In the genomic region with DNA sequence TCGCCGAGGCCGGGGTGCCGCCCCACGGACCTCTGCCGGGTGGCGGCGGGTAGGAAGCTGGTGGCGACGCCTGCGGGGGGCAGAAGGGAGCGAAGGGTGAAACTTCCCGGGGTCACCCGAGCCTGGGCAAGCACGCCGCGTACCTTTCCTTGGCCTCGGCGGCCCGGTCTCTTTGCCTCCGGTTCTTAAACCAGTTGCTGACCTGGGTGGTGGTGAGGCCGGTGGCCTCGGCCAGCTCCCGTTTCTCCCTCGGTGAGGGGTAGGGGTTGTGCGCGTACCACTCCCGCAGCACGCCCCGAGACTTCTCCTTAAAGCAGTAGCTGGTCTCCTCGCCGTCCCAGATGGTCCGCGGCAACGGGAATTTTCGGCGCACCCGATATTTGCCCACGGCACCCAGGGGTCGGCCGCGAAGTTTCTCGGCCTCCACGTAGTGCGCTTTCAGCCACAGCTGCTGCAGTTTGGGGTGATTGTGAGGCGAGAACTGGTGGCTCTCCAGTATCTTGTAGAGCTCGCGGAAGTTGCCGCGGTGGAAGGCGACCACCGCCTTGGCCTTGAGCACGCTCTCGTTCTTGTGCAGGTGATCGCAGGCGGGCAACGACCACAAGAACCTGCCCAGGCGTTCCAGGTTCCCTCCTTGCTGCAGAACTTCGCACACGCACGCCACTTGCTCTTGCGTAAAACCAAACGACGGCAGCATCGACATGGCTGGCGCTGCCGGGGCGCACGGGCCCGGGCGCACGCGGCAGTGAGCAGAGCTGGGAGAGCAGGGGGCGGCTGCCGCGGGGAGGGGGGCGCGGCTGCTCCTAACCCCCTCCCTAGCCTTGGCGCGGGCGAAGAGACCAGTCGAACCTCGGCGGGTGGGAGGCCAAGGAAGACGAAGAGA, we compare ENCODE assay signal across 7 mouse cellular contexts. TPM values are rescaled to one million over a fixed set of nuclear protein-coding genes. Genes with fewer than 3 reads are reported as not detected.
DNase-seq lines count a peak whose midpoint lies in the region; ATAC-seq and TF ChIP-seq lines count a peak whose summit lies in the region.

No protein-coding gene starts in this region.

- DNase-seq in thymus, postnatal 14 days: peak; percentile 39
- no peak for DNase-seq in thymus, postnatal 25 days
- peak; percentile 61 for DNase-seq in embryonic facial prominence, embryonic 10.5 days (ENCODE audit: low spot score)
- DNase-seq in heart, postnatal 0 days (ENCODE audit: low spot score): peak; percentile 9
- DNase-seq in liver, embryonic 13.5 days: no peak
- no peak for DNase-seq in frontal cortex, postnatal 10 days (ENCODE audit: low spot score in 2 of 2)

- H3K4me1 ChIP-seq in embryonic facial prominence, embryonic 10.5 days: peaks cover 87% of the 10 kb centered on the region
- peaks cover 4% of the 10 kb centered on the region; the same call in 1 of the 2 replicates for H3K4me1 ChIP-seq in heart, postnatal 0 days (ENCODE audit: control insufficient read depth, insufficient read depth)
- H3K4me1 ChIP-seq in liver, embryonic 13.5 days (replicated peaks): peaks cover 23% of the 10 kb centered on the region

- WGBS in embryonic facial prominence, embryonic 10.5 days: under 1% methylated on average over 85 of the region's 85 CpGs
- under 1% methylated on average over 84 of the region's 85 CpGs for WGBS in heart, postnatal 0 days
- 1% methylated on average over 85 of the region's 85 CpGs for WGBS in liver, embryonic 13.5 days (ENCODE audit: insufficient replicate concordance)

- H3K9me3 ChIP-seq in embryonic facial prominence, embryonic 10.5 days: no peaks in the 10 kb centered on the region
- H3K9me3 ChIP-seq in heart, postnatal 0 days (replicated peaks; ENCODE audit: control insufficient read depth, low read length): no peaks in the 10 kb centered on the region
- H3K9me3 ChIP-seq in liver, embryonic 13.5 days (replicated peaks): no peaks in the 10 kb centered on the region

- TF ChIP-seq CTCF in heart, postnatal 0 days (IDR thresholded peaks at IDR 0.05; ENCODE audit: low read depth): no peak

- H3K9ac ChIP-seq in heart, postnatal 0 days (replicated peaks; ENCODE audit: low read depth, low read length): peak overlapping the region; percentile 45
- peak overlapping the region; percentile 29; the same call in 1 of the 2 replicates for H3K9ac ChIP-seq in liver, embryonic 13.5 days

- peaks cover 26% of the 10 kb centered on the region for H3K36me3 ChIP-seq in embryonic facial prominence, embryonic 10.5 days (replicated peaks)
- H3K36me3 ChIP-seq in heart, postnatal 0 days (replicated peaks; ENCODE audit: control insufficient read depth, insufficient read depth, low read length): no peaks in the 10 kb centered on the region
- H3K36me3 ChIP-seq in liver, embryonic 13.5 days: no peaks in the 10 kb centered on the region

- ATAC-seq in heart, postnatal 0 days (ENCODE audit: insufficient read depth, low read depth): peak; percentile 4; the same call in 1 of the 2 replicates
- ATAC-seq in liver, embryonic 13.5 days (ENCODE audit: low read depth): peak; percentile 17; the same call in 1 of the 2 replicates
- ATAC-seq in inflammation-experienced regulatory T-cells, adult 6 months: no peak

- no peak for TF ChIP-seq EP300 in heart, postnatal 0 days (IDR thresholded peaks at IDR 0.05; ENCODE audit: low read depth)

- H3K4me2 ChIP-seq in heart, postnatal 0 days (ENCODE audit: low read depth, low read length): peak overlapping the region; percentile 79
- H3K4me2 ChIP-seq in liver, embryonic 13.5 days: peak overlapping the region; percentile 65

- peak overlapping the region; percentile 82 for H3K4me3 ChIP-seq in embryonic facial prominence, embryonic 10.5 days
- H3K4me3 ChIP-seq in heart, postnatal 0 days (ENCODE audit: low read depth, low read length): peak overlapping the region; percentile 56
- H3K4me3 ChIP-seq in liver, embryonic 13.5 days (replicated peaks): peak overlapping the region; percentile 49

- peak overlapping the region; percentile 95 for H3K27ac ChIP-seq in embryonic facial prominence, embryonic 10.5 days (replicated peaks)
- no peak overlapping the region for H3K27ac ChIP-seq in heart, postnatal 0 days (ENCODE audit: low read depth)
- H3K27ac ChIP-seq in liver, embryonic 13.5 days: no peak overlapping the region

- peaks cover 100% of the 10 kb centered on the region for H3K27me3 ChIP-seq in embryonic facial prominence, embryonic 10.5 days (replicated peaks; ENCODE audit: low read depth, poor library complexity, severe bottlenecking)
- peaks cover 99% of the 10 kb centered on the region for H3K27me3 ChIP-seq in heart, postnatal 0 days (ENCODE audit: control insufficient read depth, insufficient read depth, low read length)
- peaks cover 99% of the 10 kb centered on the region for H3K27me3 ChIP-seq in liver, embryonic 13.5 days

RNA-seq across cellular contexts. Expression of gene Six1, which starts 7.7 kb away (rescaled TPM):
- polyA plus RNA-seq in embryonic facial prominence, embryonic 10.5 days (2016; fragmentation: Nextera tagmentation; extraction: Ambion mirVana): 38.4 and 45.4 TPM in 2 replicates
- total RNA-seq in heart, postnatal 0 days (2014; rRNA removed; ENCODE audit: low replicate concordance): 0.15 TPM in 1 of 2 replicates, not detected in the other
- 0.18 and 0.38 TPM in 2 replicates for polyA plus RNA-seq in heart, postnatal 0 days (2015; fragmentation: Nextera tagmentation; extraction: Ambion mirVana)
- polyA plus RNA-seq in liver, embryonic 13.5 days (2015; fragmentation: Nextera tagmentation; extraction: Ambion mirVana): 0.30 and 0.55 TPM in 2 replicates
- polyA plus RNA-seq in inflammation-experienced regulatory T-cells, adult 6 months (2017; shearing (Covaris generic)): not detected

Comparison
In these comparisons a context has a peak if more than half of its experiments do, and no peak if none do; other contexts are left out.
1. DNase-seq: peak in thymus, postnatal 14 days (single experiment), embryonic facial prominence, embryonic 10.5 days (single experiment) and heart, postnatal 0 days (single experiment); none in thymus, postnatal 25 days (single experiment), liver, embryonic 13.5 days (single experiment) and frontal cortex, postnatal 10 days (0 of 2).
2. RNA of gene Six1, which starts 7.7 kb away (polyA plus RNA-seq): 38.4 to 45.4 TPM in embryonic facial prominence, embryonic 10.5 days; 0.30 to 0.55 TPM in liver, embryonic 13.5 days, 0.18 to 0.38 TPM in heart, postnatal 0 days and not detected in inflammation-experienced regulatory T-cells, adult 6 months; every median in the first group is over 10 times any median in the second.
3. Peak in every context shown above with its lines, with median percentiles within 50 percentile points of each other: H3K4me3 ChIP-seq.